Mouse (Mus musculus) cerebral cortex, adult 2 months (tissue): Measurements from ENCODE around the gene Dscaml1.

ENCODE experiments used
- WGBS: fragments of 180-500 bp; shearing (Covaris S2); methylation state at CpG from one replicate; pipeline ENCODE4 v1.1.7; 2018; 5-methylcytosine and 5-hydroxymethylcytosine counted together

Gene Dscaml1

GRCm38 (mm10) chr9:45510806-45511546, 84.5 kb downstream of the Dscaml1 start:
- WGBS = 49% methylated on average over 10 of the region's 10 CpGs

GRCm38 (mm10) chr9:45517993-45518705, 91.7 kb downstream of the Dscaml1 start:
- WGBS = 40% methylated on average over 11 of the region's 11 CpGs

- WGBS = 38% methylated on average over 6 of the region's 6 CpGs
Measured at GRCm38 (mm10) chr9:45519841-45520240, 93.4 kb downstream of the Dscaml1 start.

- WGBS = 73% methylated on average over 3 of the region's 3 CpGs
Measured at GRCm38 (mm10) chr9:45522866-45523265, 96.4 kb downstream of the Dscaml1 start.

- WGBS = 73% methylated on average over 8 of the region's 8 CpGs
Measured at GRCm38 (mm10) chr9:45524505-45524904, 98.1 kb downstream of the Dscaml1 start.

GRCm38 (mm10) chr9:45533253-45533652, 106.8 kb downstream of the Dscaml1 start:
- WGBS = 89% methylated on average over 2 of the region's 2 CpGs

GRCm38 (mm10) chr9:45534472-45534988, 108.1 kb downstream of the Dscaml1 start:
- WGBS = 33% methylated on average over 8 of the region's 8 CpGs

GRCm38 (mm10) chr9:45537649-45538048, 111.2 kb downstream of the Dscaml1 start:
- 44% methylated on average over 7 of the region's 7 CpGs for WGBS

- 80% methylated on average over 14 of the region's 14 CpGs for whole genome bisulfite sequencing
Measured at GRCm38 (mm10) chr9:45539265-45540044, 113.0 kb downstream of the Dscaml1 start.

- 58% methylated on average over 13 of the region's 13 CpGs for WGBS
Measured at GRCm38 (mm10) chr9:45546024-45546638, 119.7 kb downstream of the Dscaml1 start.

GRCm38 (mm10) chr9:45546902-45547578, 120.6 kb downstream of the Dscaml1 start:
- whole genome bisulfite sequencing = 51% methylated on average over 7 of the region's 7 CpGs

- WGBS = 67% methylated on average over 5 of the region's 5 CpGs
Measured at GRCm38 (mm10) chr9:45549796-45550195, 123.4 kb downstream of the Dscaml1 start.

GRCm38 (mm10) chr9:45550210-45550609, 123.8 kb downstream of the Dscaml1 start:
- 40% methylated on average over 6 of the region's 6 CpGs for WGBS

- 60% methylated on average over 4 of the region's 4 CpGs for WGBS
Measured at GRCm38 (mm10) chr9:45550662-45551061, 124.2 kb downstream of the Dscaml1 start.

GRCm38 (mm10) chr9:45555036-45555826, 128.8 kb downstream of the Dscaml1 start:
- WGBS = 26% methylated on average over 17 of the region's 17 CpGs

- WGBS = 57% methylated on average over 3 of the region's 3 CpGs
Measured at GRCm38 (mm10) chr9:45556882-45557281, 130.5 kb downstream of the Dscaml1 start.

- 47% methylated on average over 6 of the region's 6 CpGs for WGBS
Measured at GRCm38 (mm10) chr9:45560987-45561386, 134.6 kb downstream of the Dscaml1 start.

- 89% methylated on average over 5 of the region's 5 CpGs for WGBS
Measured at GRCm38 (mm10) chr9:45566843-45567578, 140.6 kb downstream of the Dscaml1 start.

GRCm38 (mm10) chr9:45569680-45570079, 143.3 kb downstream of the Dscaml1 start:
- WGBS = 45% methylated on average over 3 of the region's 3 CpGs
